Mouse (Mus musculus): ENCODE data around the gene Smyd1.

Smyd1 gene

GRCm38 (mm10) chr6:71260051-71260640, 61.9 kb downstream of the Smyd1 start:
- no peak for DNase-seq (ENCODE audit: low read depth, low spot score)

- no peak for DNase-seq (ENCODE audit: low read depth, low spot score)
Measured at GRCm38 (mm10) chr6:71259166-71259565, 62.9 kb downstream of the Smyd1 start.

GRCm38 (mm10) chr6:71258562-71258961, 63.5 kb downstream of the Smyd1 start:
- DNase-seq (ENCODE audit: low read depth, low spot score), result no peak

- no peak for DNase-seq (ENCODE audit: low read depth, low spot score)
Measured at GRCm38 (mm10) chr6:71257375-71257774, 64.7 kb downstream of the Smyd1 start.

- DNase-seq (ENCODE audit: low read depth, low spot score), result no peak
Measured at GRCm38 (mm10) chr6:71256166-71256565, 65.9 kb downstream of the Smyd1 start.

GRCm38 (mm10) chr6:71254456-71254855, 67.6 kb downstream of the Smyd1 start:
- no peak for DNase-seq (ENCODE audit: low read depth, low spot score)

- DNase-seq (ENCODE audit: low read depth, low spot score), result no peak
Measured at GRCm38 (mm10) chr6:71250951-71251350, 71.1 kb downstream of the Smyd1 start.

GRCm38 (mm10) chr6:71249615-71250014, 72.4 kb downstream of the Smyd1 start:
- no peak for DNase-seq (ENCODE audit: low read depth, low spot score)

- DNase-seq (ENCODE audit: low read depth, low spot score), result no peak
Measured at GRCm38 (mm10) chr6:71248420-71248819, 73.6 kb downstream of the Smyd1 start.

- no peak for DNase-seq (ENCODE audit: low read depth, low spot score)
Measured at GRCm38 (mm10) chr6:71243258-71243657, 78.8 kb downstream of the Smyd1 start.

GRCm38 (mm10) chr6:71242811-71243210, 79.2 kb downstream of the Smyd1 start:
- DNase-seq (ENCODE audit: low read depth, low spot score), result no peak

GRCm38 (mm10) chr6:71240831-71241230, 81.2 kb downstream of the Smyd1 start:
- DNase-seq (ENCODE audit: low read depth, low spot score), result no peak

- no peak for DNase-seq (ENCODE audit: low read depth, low spot score)
Measured at GRCm38 (mm10) chr6:71239069-71239750, 82.8 kb downstream of the Smyd1 start.

- no peak for DNase-seq (ENCODE audit: low read depth, low spot score)
Measured at GRCm38 (mm10) chr6:71237031-71237431, 85.0 kb downstream of the Smyd1 start.

- DNase-seq (ENCODE audit: low read depth, low spot score), result no peak
Measured at GRCm38 (mm10) chr6:71236506-71236905, 85.5 kb downstream of the Smyd1 start.

GRCm38 (mm10) chr6:71235944-71236343, 86.1 kb downstream of the Smyd1 start:
- no peak for DNase-seq (ENCODE audit: low read depth, low spot score)

- no peak for DNase-seq (ENCODE audit: low read depth, low spot score)
Measured at GRCm38 (mm10) chr6:71235121-71235520, 86.9 kb downstream of the Smyd1 start.

- no peak for DNase-seq (ENCODE audit: low read depth, low spot score)
Measured at GRCm38 (mm10) chr6:71227157-71227770, 94.8 kb downstream of the Smyd1 start.

- DNase-seq (ENCODE audit: low read depth, low spot score), result no peak
Measured at GRCm38 (mm10) chr6:71226544-71226943, 95.5 kb downstream of the Smyd1 start.

GRCm38 (mm10) chr6:71224184-71224943, 97.7 kb downstream of the Smyd1 start:
- no peak for DNase-seq (ENCODE audit: low read depth, low spot score)

- peak; percentile 16 for DNase-seq (ENCODE audit: low read depth, low spot score)
Measured at GRCm38 (mm10) chr6:71221501-71221900, 100.5 kb downstream of the Smyd1 start.

GRCm38 (mm10) chr6:71212471-71212870, 109.6 kb downstream of the Smyd1 start:
- DNase-seq (ENCODE audit: low read depth, low spot score), result no peak
